Mouse (Mus musculus) stomach, embryonic 16.5 days (tissue): ENCODE data around the gene Dmrta2. TPM values are rescaled to one million over a fixed set of nuclear protein-coding genes. Genes with fewer than 3 reads are reported as not detected.

Experiments used
- ATAC-seq: fragments of 200-750 bp; cut with Nextera tagmentation; 2 replicates; pipeline ENCODE4 v1.8.0; 2017; ENCODE audit warnings: moderate number of reproducible peaks, moderate TSS enrichment; ENCODE audit not compliant: insufficient read depth, low FRiP score
- H3K27ac ChIP-seq: fragments of 300-500 bp; sonication (generic); 2 replicates; pipeline ENCODE4 v1.5.1; 2014; ENCODE audit warnings: low read length
- H3K27me3 ChIP-seq: fragments of 300-500 bp; sonication (generic); 2 replicates; pipeline ENCODE4 v1.6.1; 2014; ENCODE audit warnings: low read length, control low read depth, mixed read lengths; ENCODE audit not compliant: control insufficient read depth, insufficient read depth
- H3K36me3 ChIP-seq: fragments of 300-500 bp; sonication (generic); 2 replicates; pipeline ENCODE4 v1.6.1; 2014; ENCODE audit warnings: low read length; ENCODE audit not compliant: control insufficient read depth, insufficient read depth
- H3K4me1 ChIP-seq: fragments of 300-500 bp; sonication (generic); 2 replicates; pipeline ENCODE4 v1.6.1; 2014; ENCODE audit warnings: low read length, control low read depth, mixed read lengths; ENCODE audit not compliant: control insufficient read depth, insufficient read depth
- H3K4me2 ChIP-seq: fragments of 300-500 bp; sonication (generic); 2 replicates; pipeline ENCODE4 v1.6.1; 2014; ENCODE audit warnings: low read depth, low read length, mixed read lengths
- H3K4me3 ChIP-seq: fragments of 300-500 bp; sonication (generic); replicated peaks from 2 replicates; pipeline ENCODE4 v1.5.1; 2014; ENCODE audit warnings: mild to moderate bottlenecking, low read length
- H3K9ac ChIP-seq: fragments of 300-500 bp; sonication (generic); 2 replicates; pipeline ENCODE4 v1.6.1; 2014; ENCODE audit warnings: low read length
- H3K9me3 ChIP-seq: fragments of 300-500 bp; sonication (generic); replicated peaks from 2 replicates; pipeline ENCODE4 v1.6.1; 2016; ENCODE audit warnings: low read length, control low read depth; ENCODE audit not compliant: control insufficient read depth
- WGBS: fragments of 180-500 bp; shearing (Covaris S2); extraction: QIAGEN DNeasy Blood & Tissue Kit; methylation state at CpG from one replicate; pipeline ENCODE4 v1.1.7; 2014; 5-methylcytosine and 5-hydroxymethylcytosine counted together
- polyA plus RNA-seq: library from polyadenylated mRNA; unstranded; fragments of >200 nt; fragmentation: Nextera tagmentation; extraction: Ambion mirVana; gene quantifications from 2 replicates; pipeline ENCODE4 v1.2.1, GENCODE M21; 2015

Dmrta2 gene
- polyA plus RNA-seq, 1 experiment from 2014 or later = 0.09 TPM

- Histone ChIP-seq H3K9me3 (no peaks in the 10 kb centered on the region), H3K27me3 (peaks cover 93% of the 10 kb centered on the region), H3K9ac (no peak overlapping the region), H3K4me1 (peaks cover 14% of the 10 kb centered on the region), H3K4me3 (peak overlapping the region; percentile 19), H3K4me2 (peak overlapping the region; percentile 22), H3K27ac (no peak overlapping the region), H3K36me3 (no peaks in the 10 kb centered on the region)
- ATAC-seq = no peak; the same call in 1 of the 2 replicates
- 2% methylated on average over 49 of the region's 49 CpGs for WGBS
Observed at GRCm38 (mm10) chr4:109983281-109984001, 5.6 kb downstream of the Dmrta2 start.

- 1% methylated on average over 24 of the region's 24 CpGs for WGBS
- ATAC-seq = no peak
- H3K4me3 ChIP-seq = peak overlapping the region; percentile 19; the same call in 1 of the 2 replicates
Observed at GRCm38 (mm10) chr4:109984011-109984411, 6.2 kb downstream of the Dmrta2 start.

GRCm38 (mm10) chr4:109984496-109985423 lies 6.9 kb downstream of the Dmrta2 start:
- Histone ChIP-seq H3K4me3 (no peak overlapping the region; the same call in 1 of the 2 replicates), H3K9ac (no peak overlapping the region), H3K4me1 (peaks cover 14% of the 10 kb centered on the region), H3K4me2 (no peak overlapping the region), H3K27ac (no peak overlapping the region), H3K27me3 (peaks cover 93% of the 10 kb centered on the region), H3K36me3 (no peaks in the 10 kb centered on the region), H3K9me3 (no peaks in the 10 kb centered on the region)
- WGBS = 1% methylated on average over 38 of the region's 38 CpGs
- no peak for ATAC-seq

More at GRCm38 (mm10) chr4:109984011-109984411, 6.2 kb downstream of the Dmrta2 start:
- Histone ChIP-seq H3K27me3 (peaks cover 92% of the 10 kb centered on the region), H3K9me3 (no peaks in the 10 kb centered on the region), H3K4me1 (peaks cover 14% of the 10 kb centered on the region), H3K27ac (no peak overlapping the region), H3K9ac (no peak overlapping the region), H3K36me3 (no peaks in the 10 kb centered on the region), H3K4me2 (peak overlapping the region; percentile 22; the same call in 1 of the 2 replicates)

GRCm38 (mm10) chr4:109985424-109986172 lies 7.7 kb downstream of the Dmrta2 start:
- Histone ChIP-seq H3K4me1 (peaks cover 11% of the 10 kb centered on the region), H3K9me3 (no peaks in the 10 kb centered on the region), H3K4me2 (no peak overlapping the region), H3K36me3 (no peaks in the 10 kb centered on the region), H3K27me3 (peaks cover 89% of the 10 kb centered on the region), H3K27ac (no peak overlapping the region), H3K9ac (no peak overlapping the region), H3K4me3 (no peak overlapping the region)
- ATAC-seq = no peak
- 7% methylated on average over 16 of the region's 16 CpGs for WGBS

GRCm38 (mm10) chr4:109986301-109986700 lies 8.4 kb downstream of the Dmrta2 start:
- no peak overlapping the region for H3K27ac ChIP-seq
- peaks cover 82% of the 10 kb centered on the region for H3K27me3 ChIP-seq
- H3K4me1 ChIP-seq = peaks cover 11% of the 10 kb centered on the region
- H3K9ac ChIP-seq = no peak overlapping the region
- ATAC-seq = no peak
- no peak overlapping the region for H3K4me3 ChIP-seq
- no peaks in the 10 kb centered on the region for H3K9me3 ChIP-seq
- 4% methylated on average over 9 of the region's 9 CpGs for WGBS
- H3K4me2 ChIP-seq = no peak overlapping the region
- H3K36me3 ChIP-seq = no peaks in the 10 kb centered on the region

GRCm38 (mm10) chr4:109986748-109987355 lies 9.0 kb downstream of the Dmrta2 start:
- Histone ChIP-seq H3K4me1 (peaks cover 7% of the 10 kb centered on the region), H3K9me3 (no peaks in the 10 kb centered on the region), H3K9ac (no peak overlapping the region), H3K27ac (no peak overlapping the region), H3K4me2 (no peak overlapping the region), H3K36me3 (no peaks in the 10 kb centered on the region), H3K27me3 (peaks cover 76% of the 10 kb centered on the region), H3K4me3 (no peak overlapping the region)
- no peak for ATAC-seq
- 7% methylated on average over 13 of the region's 13 CpGs for WGBS

- H3K4me3 ChIP-seq = no peak overlapping the region
- no peak overlapping the region for H3K4me2 ChIP-seq
- H3K9me3 ChIP-seq = no peaks in the 10 kb centered on the region
- no peak overlapping the region for H3K9ac ChIP-seq
- H3K27me3 ChIP-seq = peaks cover 71% of the 10 kb centered on the region
- H3K4me1 ChIP-seq = no peaks in the 10 kb centered on the region; the same call in 1 of the 2 replicates
- WGBS = 4% methylated on average over 20 of the region's 20 CpGs
- ATAC-seq = no peak
- H3K27ac ChIP-seq = no peak overlapping the region
- no peaks in the 10 kb centered on the region for H3K36me3 ChIP-seq
Observed at GRCm38 (mm10) chr4:109987560-109988362, 9.9 kb downstream of the Dmrta2 start.

- no peak overlapping the region for H3K27ac ChIP-seq
- no peaks in the 10 kb centered on the region for H3K4me1 ChIP-seq
- no peaks in the 10 kb centered on the region for H3K9me3 ChIP-seq
- peaks cover 66% of the 10 kb centered on the region for H3K27me3 ChIP-seq
- H3K9ac ChIP-seq = no peak overlapping the region
- no peaks in the 10 kb centered on the region for H3K36me3 ChIP-seq
- H3K4me3 ChIP-seq = no peak overlapping the region
- no peak overlapping the region for H3K4me2 ChIP-seq
- WGBS = 14% methylated on average over 4 of the region's 5 CpGs
- ATAC-seq = no peak
Observed at GRCm38 (mm10) chr4:109988411-109988810, 10.6 kb downstream of the Dmrta2 start.
